Mouse (Mus musculus): ENCODE measurements around the gene Tmem39a. TPM values are rescaled to one million over a fixed set of nuclear protein-coding genes. Genes with fewer than 3 reads are reported as not detected.

Gene Tmem39a
- polyA plus RNA-seq, 1 experiment, result 36.8 TPM

GRCm38 (mm10) chr16:38563516-38563915 is 5.0 kb downstream of the Tmem39a start:
- Histone ChIP-seq H3K4me2 (ENCODE audit: low read depth) (peak overlapping the region; percentile 96), H3ac (ENCODE audit: control insufficient read depth, insufficient read length) (peak overlapping the region; percentile 99), H3K79me2 (ENCODE audit: control insufficient read depth, insufficient read depth) (peaks cover 49% of the 10 kb centered on the region), H3K4me3 (peak overlapping the region; percentile 89), H3K27me3 (ENCODE audit: control insufficient read depth, insufficient read depth, insufficient read length) (no peaks in the 10 kb centered on the region), H3K36me3 (ENCODE audit: control insufficient read depth, insufficient read depth) (no peaks in the 10 kb centered on the region)
- TF ChIP-seq SRF (IDR thresholded peaks at IDR 0.05; ENCODE audit: control insufficient read depth, insufficient read length, low read depth) (no peak), MYOD1 (IDR thresholded peaks at IDR 0.05; ENCODE audit: control insufficient read depth in 1 of 3, insufficient read length in 2 of 3, low read depth in 2 of 3) (no peak), MYOG (IDR thresholded peaks at IDR 0.05; ENCODE audit: control insufficient read depth in 1 of 3, insufficient read depth in 1 of 3, insufficient read length in 2 of 3, low read depth in 2 of 3) (no peak), E2F4 (IDR thresholded peaks at IDR 0.05; ENCODE audit: insufficient read depth) (no peak)

- H3K36me3 ChIP-seq (ENCODE audit: control insufficient read depth, insufficient read depth), result peaks cover 23% of the 10 kb centered on the region
Measured at GRCm38 (mm10) chr16:38568192-38568591, 9.7 kb downstream of the Tmem39a start.

GRCm38 (mm10) chr16:38571481-38571880 is 13.0 kb downstream of the Tmem39a start:
- Histone ChIP-seq H3K4me3 (no peak overlapping the region), H3ac (ENCODE audit: control insufficient read depth, insufficient read length) (no peak overlapping the region), H3K4me2 (ENCODE audit: low read depth) (no peak overlapping the region), H3K79me2 (ENCODE audit: control insufficient read depth, insufficient read depth) (peaks cover 36% of the 10 kb centered on the region), H3K27me3 (ENCODE audit: control insufficient read depth, insufficient read depth, insufficient read length) (no peaks in the 10 kb centered on the region), H3K36me3 (ENCODE audit: control insufficient read depth, insufficient read depth) (peaks cover 52% of the 10 kb centered on the region)
- TF ChIP-seq MYOD1 (IDR thresholded peaks at IDR 0.05; ENCODE audit: control insufficient read depth in 1 of 3, insufficient read length in 2 of 3, low read depth in 2 of 3) (no peak), E2F4 (IDR thresholded peaks at IDR 0.05; ENCODE audit: insufficient read depth) (no peak), POLR2AphosphoS2 (IDR thresholded peaks at IDR 0.05; ENCODE audit: insufficient read length, low read depth) (no peak), POLR2A (IDR thresholded peaks at IDR 0.05; ENCODE audit: insufficient read length, low read depth) (no peak), USF1 (IDR thresholded peaks at IDR 0.05; ENCODE audit: low read depth) (no peak), TCF12 (IDR thresholded peaks at IDR 0.05; ENCODE audit: insufficient read depth, poor library complexity, severe bottlenecking) (no peak), MAX (IDR thresholded peaks at IDR 0.05; ENCODE audit: low read depth) (no peak), CEBPB (IDR thresholded peaks at IDR 0.05; ENCODE audit: insufficient read depth, poor library complexity, severe bottlenecking) (no peak)

More at GRCm38 (mm10) chr16:38568192-38568591, 9.7 kb downstream of the Tmem39a start:
- Histone ChIP-seq H3K27me3 (ENCODE audit: control insufficient read depth, insufficient read depth, insufficient read length) (no peaks in the 10 kb centered on the region), H3K79me2 (ENCODE audit: control insufficient read depth, insufficient read depth) (peaks cover 64% of the 10 kb centered on the region), H3ac (ENCODE audit: control insufficient read depth, insufficient read length) (no peak overlapping the region), H3K4me3 (no peak overlapping the region), H3K4me2 (ENCODE audit: low read depth) (no peak overlapping the region)
- TF ChIP-seq SRF (IDR thresholded peaks at IDR 0.05; ENCODE audit: control insufficient read depth, insufficient read length, low read depth) (no peak), POLR2AphosphoS2 (IDR thresholded peaks at IDR 0.05; ENCODE audit: insufficient read length, low read depth) (no peak), MAX (IDR thresholded peaks at IDR 0.05; ENCODE audit: low read depth) (no peak), CEBPB (IDR thresholded peaks at IDR 0.05; ENCODE audit: insufficient read depth, poor library complexity, severe bottlenecking) (no peak), TCF3 (IDR thresholded peaks at IDR 0.05; ENCODE audit: insufficient read length, low read depth) (no peak), POLR2A (IDR thresholded peaks at IDR 0.05; ENCODE audit: insufficient read length, low read depth) (no peak), MYOG (IDR thresholded peaks at IDR 0.05; ENCODE audit: control insufficient read depth in 1 of 3, insufficient read depth in 1 of 3, insufficient read length in 2 of 3, low read depth in 2 of 3) (no peak), MYOD1 (IDR thresholded peaks at IDR 0.05; ENCODE audit: control insufficient read depth in 1 of 3, insufficient read length in 2 of 3, low read depth in 2 of 3) (no peak), REST (IDR thresholded peaks at IDR 0.05; ENCODE audit: insufficient read depth, insufficient read length) (no peak), USF1 (IDR thresholded peaks at IDR 0.05; ENCODE audit: low read depth) (no peak), E2F4 (IDR thresholded peaks at IDR 0.05; ENCODE audit: insufficient read depth) (no peak), TCF12 (IDR thresholded peaks at IDR 0.05; ENCODE audit: insufficient read depth, poor library complexity, severe bottlenecking) (no peak)

DNA sequence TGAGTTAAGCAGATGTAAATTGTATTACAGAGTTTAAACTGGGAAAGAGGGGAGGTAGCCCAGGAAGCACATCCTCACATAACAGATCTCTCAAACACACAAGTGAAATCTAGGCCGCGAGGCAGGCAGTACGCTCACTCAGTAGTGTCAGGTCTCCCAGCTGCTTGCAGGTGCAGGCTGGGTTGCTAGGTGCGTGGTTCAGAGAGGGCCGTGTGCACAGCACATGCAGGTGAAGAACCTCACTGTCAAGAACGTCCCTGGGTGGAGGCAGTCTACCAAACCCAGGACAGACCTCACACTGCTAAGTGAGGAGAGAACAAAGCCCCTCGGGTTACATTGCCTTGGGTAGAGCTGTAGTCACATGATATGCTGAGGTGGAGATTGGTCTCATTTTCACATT is 26.3 kb downstream of the Tmem39a start:
- no peak overlapping the region for H3K4me3 ChIP-seq
- H3K27me3 ChIP-seq (ENCODE audit: control insufficient read depth, insufficient read depth, insufficient read length), result no peaks in the 10 kb centered on the region
- no peaks in the 10 kb centered on the region for H3K79me2 ChIP-seq (ENCODE audit: control insufficient read depth, insufficient read depth)
- no peak overlapping the region for H3ac ChIP-seq (ENCODE audit: control insufficient read depth, insufficient read length)
- H3K4me2 ChIP-seq (ENCODE audit: low read depth), result no peak overlapping the region
- TF ChIP-seq REST (IDR thresholded peaks at IDR 0.05; ENCODE audit: insufficient read depth, insufficient read length) (no peak), CEBPB (IDR thresholded peaks at IDR 0.05; ENCODE audit: insufficient read depth, poor library complexity, severe bottlenecking) (no peak), SRF (IDR thresholded peaks at IDR 0.05; ENCODE audit: control insufficient read depth, insufficient read length, low read depth) (no peak), TCF12 (IDR thresholded peaks at IDR 0.05; ENCODE audit: insufficient read depth, poor library complexity, severe bottlenecking) (no peak), MYOG (IDR thresholded peaks at IDR 0.05; ENCODE audit: control insufficient read depth in 1 of 3, insufficient read depth in 1 of 3, insufficient read length in 2 of 3, low read depth in 2 of 3) (no peak), MYOD1 (IDR thresholded peaks at IDR 0.05; ENCODE audit: control insufficient read depth in 1 of 3, insufficient read length in 2 of 3, low read depth in 2 of 3) (no peak), MAX (IDR thresholded peaks at IDR 0.05; ENCODE audit: low read depth) (no peak), USF1 (IDR thresholded peaks at IDR 0.05; ENCODE audit: low read depth) (no peak), POLR2AphosphoS2 (IDR thresholded peaks at IDR 0.05; ENCODE audit: insufficient read length, low read depth) (no peak), TCF3 (IDR thresholded peaks at IDR 0.05; ENCODE audit: insufficient read length, low read depth) (no peak), POLR2A (IDR thresholded peaks at IDR 0.05; ENCODE audit: insufficient read length, low read depth) (no peak)
- peaks cover 78% of the 10 kb centered on the region for H3K36me3 ChIP-seq (ENCODE audit: control insufficient read depth, insufficient read depth)

GRCm38 (mm10) chr16:38585186-38585585 is 26.7 kb downstream of the Tmem39a start:
- Histone ChIP-seq H3ac (ENCODE audit: control insufficient read depth, insufficient read length) (no peak overlapping the region), H3K27me3 (ENCODE audit: control insufficient read depth, insufficient read depth, insufficient read length) (no peaks in the 10 kb centered on the region), H3K36me3 (ENCODE audit: control insufficient read depth, insufficient read depth) (peaks cover 75% of the 10 kb centered on the region), H3K4me2 (ENCODE audit: low read depth) (no peak overlapping the region), H3K79me2 (ENCODE audit: control insufficient read depth, insufficient read depth) (no peaks in the 10 kb centered on the region), H3K4me3 (no peak overlapping the region)
- TF ChIP-seq POLR2A (IDR thresholded peaks at IDR 0.05; ENCODE audit: insufficient read length, low read depth) (no peak), MYOD1 (IDR thresholded peaks at IDR 0.05; ENCODE audit: control insufficient read depth in 1 of 3, insufficient read length in 2 of 3, low read depth in 2 of 3) (no peak), REST (IDR thresholded peaks at IDR 0.05; ENCODE audit: insufficient read depth, insufficient read length) (no peak), TCF12 (IDR thresholded peaks at IDR 0.05; ENCODE audit: insufficient read depth, poor library complexity, severe bottlenecking) (no peak), MAX (IDR thresholded peaks at IDR 0.05; ENCODE audit: low read depth) (no peak), E2F4 (IDR thresholded peaks at IDR 0.05; ENCODE audit: insufficient read depth) (no peak), MYOG (IDR thresholded peaks at IDR 0.05; ENCODE audit: control insufficient read depth in 1 of 3, insufficient read depth in 1 of 3, insufficient read length in 2 of 3, low read depth in 2 of 3) (no peak), SRF (IDR thresholded peaks at IDR 0.05; ENCODE audit: control insufficient read depth, insufficient read length, low read depth) (no peak), CEBPB (IDR thresholded peaks at IDR 0.05; ENCODE audit: insufficient read depth, poor library complexity, severe bottlenecking) (no peak), POLR2AphosphoS2 (IDR thresholded peaks at IDR 0.05; ENCODE audit: insufficient read length, low read depth) (no peak), TCF3 (IDR thresholded peaks at IDR 0.05; ENCODE audit: insufficient read length, low read depth) (no peak), USF1 (IDR thresholded peaks at IDR 0.05; ENCODE audit: low read depth) (no peak)

All from myocyte (in vitro differentiated cells).